Mouse (Mus musculus): Measurements from ENCODE around the gene Gm11733.
A peak's percentile ranks its signal among the peaks of the same experiment; 100 is the strongest.
"Not testable (repeated sequence)": the region's sequence is repeated elsewhere in the genome, so short reads cannot be mapped to it uniquely, and the experiment has no call there.

Gm11733 gene

DNA sequence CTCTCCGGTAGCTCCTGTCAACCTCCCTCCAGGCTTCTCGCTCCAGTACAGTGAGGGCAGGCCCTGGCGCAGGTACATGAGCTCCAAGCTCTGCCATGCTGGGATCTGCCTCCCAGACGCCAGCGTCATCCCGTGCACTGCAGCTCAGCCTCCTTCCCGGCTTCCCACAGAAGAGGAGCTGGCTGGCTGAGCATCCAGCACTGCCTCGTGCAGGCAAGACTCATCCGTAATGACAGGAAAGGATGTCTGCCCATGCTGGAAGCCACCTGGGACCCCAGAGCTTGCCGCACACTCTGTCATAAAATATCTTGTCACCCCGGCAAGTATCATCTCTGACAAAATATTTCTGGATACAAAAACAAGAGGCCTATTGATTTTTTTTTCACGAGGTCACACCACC lies at the start of gene Gm11733:
Gene Gm11733 (plus strand): TSS at position 171 of the 400 bp plus-strand sequence.
- no peak for DNase-seq

DNA sequence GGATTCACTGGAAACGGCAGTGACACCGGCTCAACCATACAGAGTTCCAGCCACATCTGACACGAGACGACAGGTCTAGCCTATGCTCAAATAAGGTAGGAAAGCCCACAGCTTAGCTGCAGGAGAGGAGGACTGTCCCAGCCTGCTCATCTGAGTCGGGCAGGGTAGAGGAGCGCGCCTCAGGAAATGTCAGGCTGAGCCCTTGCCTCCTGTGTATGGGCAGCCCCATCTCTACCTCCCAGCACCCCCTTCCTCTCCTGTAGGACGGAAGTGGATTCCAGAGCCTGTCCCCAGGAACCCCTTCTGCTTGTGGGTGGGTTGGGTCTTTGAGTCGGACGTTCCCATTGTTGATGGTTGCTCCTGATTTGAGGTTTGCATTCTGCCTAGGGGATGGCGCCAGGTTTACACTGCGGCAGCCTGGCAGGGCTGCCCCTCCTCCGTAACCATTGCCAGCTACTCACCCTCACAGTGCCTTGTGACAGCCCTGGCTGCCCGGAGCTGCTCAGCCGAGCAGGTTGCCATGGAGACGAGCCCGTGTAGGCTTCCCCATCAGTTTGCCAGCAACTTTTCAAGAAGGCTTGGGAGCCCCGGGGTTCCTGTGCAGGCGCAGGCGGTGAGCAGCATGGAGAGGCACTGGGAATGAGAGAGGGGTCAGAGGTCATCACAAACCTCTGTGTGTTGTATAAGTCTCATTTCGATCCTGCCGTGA lies 47.6 kb upstream of the Gm11733 start:
- DNase-seq: peak; percentile 62

DNA sequence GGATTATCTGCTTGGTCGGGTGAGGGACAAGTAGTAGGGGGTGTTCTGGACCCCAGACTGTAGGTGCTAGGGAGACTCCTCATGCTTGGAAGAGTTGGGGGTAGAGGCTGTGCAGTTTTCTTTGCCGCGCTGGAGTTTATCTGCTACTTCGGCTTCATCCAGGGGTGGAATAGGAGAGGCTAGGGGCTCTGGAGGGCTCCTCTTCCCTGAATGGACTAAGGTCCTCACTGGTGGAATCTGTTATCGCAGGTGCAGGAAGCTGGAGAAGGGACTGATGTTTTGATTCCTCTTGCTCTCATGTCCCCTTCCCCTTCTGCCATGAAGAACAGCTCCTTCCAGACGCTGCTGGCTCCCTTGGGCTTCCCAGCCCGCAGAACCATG lies 47.1 kb upstream of the Gm11733 start:
- DNase-seq: no peak

- DNase-seq: no peak
Observed at GRCm38 (mm10) chr11:117438363-117438762, 45.8 kb upstream of the Gm11733 start.

DNA sequence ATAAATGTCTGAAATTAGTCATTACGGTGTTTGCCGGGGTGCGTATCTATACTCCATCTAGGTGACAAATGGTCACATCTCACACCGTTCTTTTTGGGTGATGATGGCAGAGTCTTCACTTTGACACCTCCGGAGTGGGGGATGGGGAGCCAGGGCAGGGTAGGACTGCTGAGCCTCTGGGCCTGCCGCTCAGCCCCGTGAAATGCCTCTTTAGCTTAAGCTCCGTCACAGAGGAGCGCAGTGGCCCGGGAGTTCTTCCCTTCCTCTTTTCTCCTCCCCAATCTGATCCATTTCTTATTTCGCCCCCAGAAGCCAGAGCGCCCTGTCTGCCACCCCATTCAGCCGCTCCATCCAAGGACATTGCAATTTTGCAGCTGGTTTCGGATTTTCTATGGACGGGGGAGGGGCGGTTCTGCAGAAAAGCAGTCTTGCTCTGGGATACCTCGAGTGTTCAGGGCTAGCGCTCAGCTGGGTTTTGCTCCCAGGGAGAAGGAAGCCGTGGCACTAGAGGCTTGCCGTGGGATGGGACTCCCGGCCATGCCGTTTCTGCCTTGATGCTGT lies 43.2 kb upstream of the Gm11733 start:
- no peak for DNase-seq

GRCm38 (mm10) chr11:117444090-117444489 lies 40.1 kb upstream of the Gm11733 start:
- DNase-seq: no peak

GRCm38 (mm10) chr11:117445707-117446106 lies 38.5 kb upstream of the Gm11733 start:
- no peak for DNase-seq

- DNase-seq: no peak
Observed at GRCm38 (mm10) chr11:117454086-117454485, 30.1 kb upstream of the Gm11733 start.

DNA sequence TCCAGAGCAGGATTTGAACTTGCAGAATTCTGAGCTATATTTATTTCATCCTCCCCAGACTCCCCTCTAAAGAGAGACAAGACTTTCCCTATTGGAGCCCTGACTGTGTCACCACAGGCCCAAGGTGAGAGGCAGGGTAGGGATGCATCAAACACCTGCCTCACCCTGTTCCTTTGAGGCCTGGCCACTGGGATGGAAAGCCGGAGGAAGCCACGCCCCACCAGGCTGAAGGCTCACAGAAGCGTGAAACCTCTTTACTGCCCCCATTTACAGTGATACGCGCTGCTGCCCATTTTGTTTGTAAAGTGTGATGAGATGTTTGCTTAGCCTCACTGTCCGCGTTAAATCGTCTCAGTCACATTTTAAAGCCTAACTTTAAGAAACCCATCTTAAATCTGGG lies 25.0 kb upstream of the Gm11733 start:
- no peak for DNase-seq

GRCm38 (mm10) chr11:117462202-117462864 lies 21.8 kb upstream of the Gm11733 start:
- DNase-seq: no peak

- DNase-seq: not testable (repeated sequence)
Observed at GRCm38 (mm10) chr11:117463416-117463815, 20.8 kb upstream of the Gm11733 start.

GRCm38 (mm10) chr11:117466292-117466691 lies 17.9 kb upstream of the Gm11733 start:
- no peak for DNase-seq

- DNase-seq: no peak
Observed at GRCm38 (mm10) chr11:117466911-117467310, 17.3 kb upstream of the Gm11733 start.

DNA sequence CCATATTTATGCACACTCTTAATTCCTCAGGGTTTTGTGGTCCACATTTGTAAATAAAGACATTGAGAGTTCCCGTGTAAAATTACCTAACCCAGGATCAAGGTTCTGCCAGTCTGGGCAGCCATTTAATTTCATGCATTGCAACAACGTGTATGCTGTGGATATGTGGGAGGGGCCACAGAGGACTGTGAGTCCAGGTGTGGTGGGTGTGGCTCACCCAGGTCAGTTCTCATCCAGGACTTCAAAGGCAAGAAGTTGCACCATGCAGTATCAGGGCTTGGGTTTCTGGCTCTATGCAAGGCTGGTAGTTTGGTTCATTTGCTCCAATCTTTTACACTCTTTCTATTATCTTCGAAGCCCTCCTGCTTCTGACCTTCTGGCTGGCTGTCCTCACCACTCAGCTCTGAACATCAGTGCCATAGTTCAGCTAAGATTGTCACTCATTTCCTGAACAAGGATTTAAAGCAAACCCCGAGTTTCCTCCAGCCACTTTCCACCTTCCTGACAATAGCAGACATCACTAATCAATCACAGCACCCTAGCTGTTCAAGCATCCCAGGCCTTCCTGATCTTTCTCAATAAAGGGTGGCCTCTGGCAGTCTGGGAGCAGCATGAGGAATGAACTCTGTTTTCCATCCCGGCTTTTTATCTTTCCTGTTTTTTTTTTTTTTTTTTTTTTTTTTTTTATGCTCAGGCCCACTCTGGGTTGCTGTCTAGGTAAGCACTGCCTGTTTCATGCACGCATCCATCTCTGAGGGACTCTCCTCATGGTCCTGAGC lies 15.4 kb upstream of the Gm11733 start:
- DNase-seq: no peak

- DNase-seq: no peak
Observed at GRCm38 (mm10) chr11:117469724-117470123, 14.4 kb upstream of the Gm11733 start.

GRCm38 (mm10) chr11:117470586-117471195 lies 13.5 kb upstream of the Gm11733 start:
- DNase-seq: no peak

DNA sequence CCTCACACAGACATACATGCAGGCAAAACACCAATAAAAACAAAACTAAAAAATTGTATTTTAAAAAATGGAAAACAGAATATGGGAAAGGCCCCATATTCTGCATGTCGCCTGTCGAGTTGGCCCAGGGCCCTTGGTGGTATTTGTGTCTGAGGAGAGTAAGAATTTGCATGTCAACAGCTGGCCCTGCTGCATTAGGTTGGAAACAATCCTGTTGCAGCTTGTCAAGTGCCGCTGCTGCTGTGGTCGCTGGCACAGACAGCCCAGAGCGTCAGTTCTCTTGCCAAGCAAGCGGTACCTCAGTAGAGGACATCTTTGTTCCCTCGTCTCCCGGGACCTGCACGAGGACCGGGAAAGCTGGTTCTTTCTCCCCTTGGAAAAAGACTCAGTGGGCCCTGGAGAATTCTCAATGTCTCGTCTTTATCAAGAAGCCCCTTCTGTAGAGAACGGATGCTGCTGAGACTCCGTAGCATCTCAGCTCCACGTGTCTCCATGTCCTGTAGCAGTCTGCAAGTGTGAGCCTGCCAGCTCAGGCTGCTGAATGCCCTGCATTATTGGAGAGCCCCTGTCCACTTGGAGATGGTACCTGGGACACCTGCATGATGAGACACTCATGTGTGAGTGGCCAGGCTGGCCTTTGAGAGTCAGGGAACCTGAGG lies 12.4 kb upstream of the Gm11733 start:
- no peak for DNase-seq

GRCm38 (mm10) chr11:117472885-117473284 lies 11.3 kb upstream of the Gm11733 start:
- no peak for DNase-seq

DNA sequence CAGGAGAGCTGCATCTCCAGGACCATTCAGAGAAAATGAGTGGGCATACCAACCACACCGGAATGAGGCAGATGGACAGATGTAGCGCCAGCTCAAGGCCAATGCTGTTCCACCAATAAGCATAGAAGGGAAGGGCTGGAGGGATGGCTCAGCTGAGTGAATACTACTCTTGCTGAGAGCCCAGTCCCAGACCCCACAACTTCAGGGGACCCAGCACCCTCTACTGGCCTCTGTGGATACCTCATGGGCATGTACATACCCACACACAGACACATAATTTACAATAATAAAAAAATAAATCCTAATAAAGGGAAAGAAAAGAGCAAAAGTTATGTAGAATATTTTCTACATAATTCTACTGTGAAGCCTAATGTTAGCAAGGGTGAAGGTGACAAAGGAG lies 9.0 kb upstream of the Gm11733 start:
- DNase-seq: no peak

DNA sequence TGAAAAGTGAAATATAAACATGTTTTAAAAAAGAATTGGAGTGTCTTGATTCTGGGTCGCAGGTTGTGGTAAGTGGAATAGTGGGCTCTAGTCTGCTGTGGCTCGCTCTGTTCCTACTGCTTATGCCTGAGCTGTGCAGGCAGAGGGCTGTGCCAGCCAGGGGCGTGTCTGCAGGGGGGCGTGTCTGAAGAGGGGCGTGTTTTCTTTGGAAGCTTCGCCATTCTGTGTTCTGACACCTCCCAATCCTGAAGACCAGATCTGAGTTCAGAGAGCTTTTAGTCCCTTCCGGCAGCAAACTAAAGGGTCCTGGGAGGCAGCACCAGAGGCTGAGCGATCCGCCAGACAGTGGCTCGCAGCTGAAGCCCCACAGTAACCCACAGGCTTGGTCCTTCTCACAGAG lies 8.5 kb upstream of the Gm11733 start:
- peak; percentile 36 for DNase-seq

DNA sequence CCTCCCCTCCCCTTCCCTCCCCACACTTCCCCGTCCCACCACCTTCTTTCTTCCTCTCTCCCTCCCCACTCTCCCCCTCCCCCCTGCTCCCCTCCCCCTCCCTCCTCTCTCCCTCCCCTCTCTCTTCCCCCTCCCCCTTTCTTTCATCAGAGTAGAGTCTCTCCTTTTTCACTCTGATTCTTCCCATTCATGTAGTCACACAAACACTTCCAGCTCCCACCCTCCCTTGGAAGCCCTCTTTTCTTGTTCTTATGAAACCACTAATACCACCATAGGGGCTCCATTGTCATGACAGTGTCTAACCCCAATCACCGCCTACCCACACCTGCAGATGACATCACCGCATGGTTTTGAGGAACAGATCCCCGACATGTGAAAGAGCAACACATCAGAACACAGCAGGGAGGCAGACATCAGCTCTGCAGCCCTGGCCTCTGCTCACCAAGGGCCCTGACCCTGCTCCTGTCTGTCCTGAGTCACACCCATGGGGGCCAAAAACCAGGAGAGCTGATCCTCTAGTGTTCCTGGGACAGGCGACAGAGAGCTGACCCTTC lies 7.5 kb upstream of the Gm11733 start:
- DNase-seq: no peak

Data from kidney, adult 18-20 months (tissue).